Mouse (Mus musculus): ENCODE measurements at regions not wholly inside any gene's neighbourhood (a gene's known extent, or its start where the extent isn't known, plus 50 kb on each side); places are given as distances from the start of the nearest gene placed in this dataset.

DNA sequence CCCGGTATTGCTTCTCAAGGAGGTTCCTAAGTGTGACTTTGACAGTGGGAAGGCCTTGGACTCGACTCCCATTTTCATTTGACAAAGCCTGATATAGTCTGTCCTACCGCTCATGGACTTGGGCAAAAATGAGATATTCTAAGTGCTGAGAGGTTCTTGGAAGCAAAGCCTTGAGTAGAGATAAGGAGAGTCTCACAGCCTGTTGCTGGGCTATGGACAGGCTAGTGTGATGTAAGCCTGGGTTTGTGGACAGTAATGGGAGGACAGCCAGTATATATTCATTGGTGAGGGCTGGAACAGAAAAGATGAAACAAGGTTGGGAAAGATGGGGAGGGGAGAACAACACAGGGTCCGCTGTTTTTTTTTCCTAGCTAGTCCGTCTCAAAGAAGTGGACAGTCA, 228.0 kb downstream of the Wdr11 start:
- DNase-seq = no peak

DNA sequence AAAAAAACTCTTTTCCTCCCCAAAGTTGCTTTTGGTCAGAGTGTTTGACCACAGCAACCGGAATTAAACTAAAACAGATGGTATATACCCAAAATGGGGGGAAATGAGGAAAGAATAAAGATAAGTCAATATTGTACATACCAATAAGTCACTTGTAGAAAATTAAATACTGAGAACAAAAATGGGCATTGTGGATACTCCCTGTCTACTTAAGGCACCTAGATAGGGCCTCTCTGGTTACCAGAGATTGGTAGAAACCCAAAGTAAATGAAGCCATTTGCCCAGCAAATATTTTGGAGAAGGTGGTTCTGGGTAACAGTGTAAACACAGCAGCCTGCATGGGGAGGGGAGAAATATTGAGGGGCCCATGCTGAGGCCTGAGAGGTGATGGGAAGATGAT, 237.3 kb downstream of the Wdr11 start:
- no peak for DNase-seq

DNA sequence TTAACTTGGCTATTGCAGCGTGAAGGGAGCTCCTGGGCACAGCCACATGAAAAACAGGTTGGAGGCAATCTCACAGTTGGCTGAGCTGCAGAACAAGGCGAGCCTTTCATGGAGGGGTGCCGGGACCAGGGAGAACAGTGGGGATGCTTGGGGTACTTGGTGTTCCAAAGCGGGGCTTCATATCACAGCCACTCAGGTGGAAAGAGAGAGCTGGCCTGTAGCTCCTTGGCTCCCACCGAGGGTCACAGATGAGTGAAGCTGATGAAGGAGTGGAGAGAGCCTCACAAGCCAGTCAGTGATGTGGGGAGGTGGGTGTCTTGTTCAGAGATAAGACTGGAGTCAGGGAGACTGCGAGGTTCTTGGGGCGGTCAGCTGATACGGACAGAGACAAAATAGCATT, 241.2 kb downstream of the Wdr11 start:
- DNase-seq = no peak

- no peak for DNase-seq
Measured at GRCm38 (mm10) chr7:129842303-129843122, 250.8 kb downstream of the Wdr11 start.

DNA sequence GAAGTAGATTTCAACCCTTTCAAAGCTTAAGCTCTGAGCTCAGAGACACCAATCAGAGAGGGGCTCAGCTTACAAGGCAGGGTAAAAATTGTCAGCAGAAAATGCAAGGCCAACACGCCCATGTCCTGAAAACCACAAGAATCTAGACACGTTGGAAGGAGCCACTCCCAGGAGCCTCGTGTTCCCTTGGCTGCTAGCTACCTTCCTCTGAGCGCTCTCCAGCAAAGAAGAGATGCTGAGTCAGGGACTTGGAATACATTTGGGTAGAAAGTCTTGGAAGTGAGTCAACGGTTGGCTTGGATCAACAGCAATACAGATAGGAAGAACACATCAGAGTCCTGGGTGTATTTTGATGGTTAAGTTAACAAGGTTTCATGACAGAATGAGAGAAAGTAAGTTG, 255.5 kb downstream of the Wdr11 start:
- DNase-seq = no peak

- DNase-seq = no peak
Measured at GRCm38 (mm10) chr7:129853596-129853995, 261.9 kb downstream of the Wdr11 start.

- no peak for DNase-seq
Measured at GRCm38 (mm10) chr7:129854942-129855341, 263.3 kb downstream of the Wdr11 start.

DNA sequence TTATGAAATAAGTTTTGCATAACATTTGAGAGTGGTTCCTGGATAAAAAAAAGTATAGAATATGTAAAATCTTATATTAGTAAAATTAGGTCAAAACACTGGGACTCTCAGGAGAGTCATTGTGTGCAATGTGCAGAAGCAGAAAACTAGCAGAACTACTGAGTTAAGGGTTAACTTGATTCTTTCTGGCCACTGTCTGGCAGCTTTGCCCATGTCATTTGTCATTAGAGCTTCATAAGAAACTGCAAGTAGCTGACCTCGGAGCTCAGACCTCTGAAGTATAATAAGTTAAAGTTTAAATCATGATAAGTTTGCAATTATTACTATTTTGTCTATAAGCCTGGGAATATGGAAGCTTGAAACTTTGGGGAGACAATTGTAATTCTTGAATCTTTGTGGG, 271.3 kb downstream of the Wdr11 start:
- no peak for DNase-seq

DNA sequence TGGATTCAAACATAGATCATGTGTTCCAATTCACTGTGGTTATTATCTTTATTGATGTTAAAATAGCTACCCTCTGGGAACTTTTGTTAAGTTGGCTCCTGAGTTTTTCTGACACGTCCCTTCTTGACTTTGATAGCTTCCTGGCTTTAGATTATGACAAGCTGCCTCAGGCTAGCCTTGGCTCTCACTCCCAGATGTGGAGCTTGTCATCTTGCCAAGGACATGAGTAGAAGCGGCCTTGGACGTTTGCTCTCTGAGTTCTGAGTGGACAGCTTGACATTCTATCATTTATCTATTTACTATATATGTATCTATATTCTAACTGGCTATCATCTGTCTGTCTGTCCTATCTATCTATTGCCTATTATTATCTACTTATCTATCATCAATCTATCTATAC, 273.9 kb downstream of the Wdr11 start:
- DNase-seq = no peak

- DNase-seq = no peak
Measured at GRCm38 (mm10) chr7:129872208-129872790, 280.6 kb downstream of the Wdr11 start.

DNA sequence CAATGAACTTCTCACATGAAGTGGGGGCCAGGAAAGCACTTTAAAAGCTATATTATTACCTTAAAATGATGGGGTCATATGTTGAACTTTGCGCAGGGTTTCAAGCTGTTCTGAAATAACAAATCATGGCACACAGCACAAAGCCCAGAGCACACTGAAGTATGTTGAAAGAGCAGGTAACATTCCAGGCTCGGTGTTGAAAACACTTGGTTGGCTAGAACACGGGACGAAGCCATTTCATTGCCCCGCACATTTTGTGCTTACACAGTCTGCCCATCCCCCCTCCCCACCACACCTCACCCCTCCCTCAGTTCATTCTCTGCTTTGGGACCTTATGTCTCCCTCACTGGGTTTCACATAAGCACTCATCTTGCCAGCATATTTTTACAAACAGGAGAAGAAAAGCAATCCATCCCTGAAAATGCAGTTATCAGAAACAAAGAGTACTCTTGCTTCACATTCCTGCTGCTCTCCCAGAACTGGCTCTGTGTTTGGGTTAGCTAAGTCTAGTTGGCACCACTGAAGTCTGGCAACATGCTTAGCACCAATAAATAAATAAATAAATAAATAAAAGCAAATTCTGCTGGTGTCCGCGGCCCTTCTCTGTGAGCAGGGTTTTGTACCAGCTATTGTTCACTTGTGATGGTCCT, 284.7 kb downstream of the Wdr11 start:
- DNase-seq = no peak

- DNase-seq = no peak
Measured at GRCm38 (mm10) chr7:129876852-129877223, 285.2 kb downstream of the Wdr11 start.

DNA sequence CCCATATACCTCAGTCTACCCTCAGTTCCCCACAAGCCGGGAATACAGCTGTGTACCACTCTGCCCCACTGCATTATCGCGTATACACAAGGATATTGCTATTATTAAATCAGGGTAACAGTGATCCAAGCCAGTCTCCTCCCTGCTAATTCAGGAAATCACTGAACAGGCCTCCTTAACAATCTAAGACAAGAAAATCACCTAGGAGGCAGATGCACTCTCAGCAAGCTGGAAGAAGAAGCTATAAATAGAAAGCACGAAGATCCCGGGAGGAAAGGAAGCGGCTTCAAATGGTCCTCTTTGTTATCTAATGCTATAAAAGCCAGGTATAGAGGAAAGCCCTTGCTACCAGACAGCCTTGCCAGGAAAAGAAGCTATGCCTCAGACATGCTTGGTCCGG, 304.6 kb downstream of the Wdr11 start:
- DNase-seq = no peak

- no peak for DNase-seq
Measured at GRCm38 (mm10) chr7:129897511-129897910, 305.8 kb downstream of the Wdr11 start.

GRCm38 (mm10) chr7:129902256-129902655, 310.6 kb downstream of the Wdr11 start:
- DNase-seq = no peak

DNA sequence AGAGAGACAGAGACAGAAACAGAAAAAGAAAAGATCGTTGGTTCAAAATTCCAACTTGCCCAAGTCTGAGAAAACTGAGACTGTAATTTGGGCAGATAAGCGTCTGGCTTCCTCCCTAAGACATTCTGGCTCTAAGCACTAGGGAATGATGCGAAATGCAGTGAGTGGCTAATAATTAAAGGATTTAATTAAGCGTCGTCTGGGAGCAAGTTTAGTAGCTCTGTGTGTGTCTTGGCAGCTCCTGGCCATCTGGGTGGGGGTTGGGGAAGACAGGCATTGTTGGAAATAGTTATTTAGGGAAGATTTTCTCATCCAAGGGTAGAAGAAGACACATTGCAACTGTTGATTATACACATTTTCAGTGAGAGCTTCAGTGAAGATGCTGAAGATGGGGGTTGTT, 311.5 kb downstream of the Wdr11 start:
- no peak for DNase-seq

DNA sequence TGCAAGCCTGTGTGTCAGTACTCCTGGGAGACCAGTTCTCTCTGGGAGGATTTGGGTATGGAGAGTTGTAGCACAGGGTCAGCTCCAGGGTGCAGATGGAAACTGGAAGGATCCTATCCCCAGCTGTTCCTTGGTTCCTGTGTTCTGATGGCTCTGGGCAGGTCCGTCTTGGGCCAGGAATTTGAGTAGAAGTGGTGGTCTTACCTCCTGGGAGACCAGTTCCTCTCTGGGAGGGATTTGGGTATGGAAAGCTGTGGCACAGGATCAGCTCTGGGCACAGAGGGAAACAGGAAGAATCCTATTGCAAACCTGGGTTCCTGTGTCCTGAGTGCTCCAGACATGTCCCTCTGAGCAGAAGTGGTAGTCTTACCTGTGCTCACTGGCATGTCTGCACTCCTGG, 314.5 kb downstream of the Wdr11 start:
- no peak for DNase-seq

DNA sequence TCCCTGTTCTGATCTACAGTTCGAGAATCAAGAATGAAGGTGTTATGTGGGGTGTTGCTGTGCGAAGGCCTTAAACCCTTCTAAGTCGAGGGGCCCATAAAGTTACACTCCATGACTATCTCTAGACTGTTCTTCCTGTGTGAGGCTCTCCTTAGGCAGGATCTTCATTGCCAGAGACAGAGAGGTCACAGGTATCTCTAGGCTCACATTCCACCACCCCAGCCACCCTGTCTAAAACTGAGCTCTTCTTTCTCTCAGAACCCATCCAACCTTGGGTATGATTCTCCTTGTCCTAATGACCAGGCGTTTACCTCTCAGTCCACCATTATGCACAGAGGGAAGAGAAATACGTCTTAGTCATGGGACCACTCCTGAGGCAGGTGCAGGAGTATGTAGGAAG, 317.2 kb downstream of the Wdr11 start:
- DNase-seq = no peak

DNA sequence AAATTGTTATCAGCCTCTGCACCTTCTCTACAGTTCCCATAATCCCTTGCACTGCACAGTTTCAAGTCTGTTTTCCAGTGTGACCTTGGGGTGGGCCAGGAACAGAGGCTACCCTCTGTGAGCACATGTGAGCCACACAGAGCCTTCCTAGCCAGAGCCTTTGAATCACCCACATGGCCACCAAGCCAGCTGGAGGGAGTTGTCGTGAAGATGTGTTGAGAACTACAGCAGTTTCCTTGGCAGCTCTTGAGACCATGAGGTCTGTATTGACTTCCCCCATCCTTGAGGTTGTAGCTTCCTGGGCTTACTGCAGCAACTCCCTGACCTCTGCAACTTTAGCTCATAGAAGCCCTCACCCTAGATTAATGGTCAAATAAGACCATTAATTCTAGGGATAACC, 318.1 kb downstream of the Wdr11 start:
- no peak for DNase-seq

DNA sequence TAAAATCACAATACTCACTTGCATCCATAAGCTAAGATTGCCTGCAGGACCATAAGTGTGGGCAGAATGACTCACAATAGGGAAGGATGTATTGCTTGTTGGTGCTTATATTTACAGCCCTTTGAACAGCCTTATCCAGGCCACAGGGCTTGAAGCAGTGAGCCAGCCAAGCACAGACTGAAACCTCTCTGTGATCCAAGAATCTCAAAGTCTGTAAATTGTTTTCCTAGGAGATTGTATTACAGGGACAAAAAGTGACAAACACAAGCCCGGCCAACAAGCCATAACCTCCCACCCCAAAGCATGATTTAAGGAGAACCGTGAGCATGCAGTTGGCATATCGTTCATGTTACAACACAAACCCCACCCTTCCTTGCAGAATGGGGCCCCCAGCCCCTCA, 319.2 kb downstream of the Wdr11 start:
- DNase-seq = no peak

DNA sequence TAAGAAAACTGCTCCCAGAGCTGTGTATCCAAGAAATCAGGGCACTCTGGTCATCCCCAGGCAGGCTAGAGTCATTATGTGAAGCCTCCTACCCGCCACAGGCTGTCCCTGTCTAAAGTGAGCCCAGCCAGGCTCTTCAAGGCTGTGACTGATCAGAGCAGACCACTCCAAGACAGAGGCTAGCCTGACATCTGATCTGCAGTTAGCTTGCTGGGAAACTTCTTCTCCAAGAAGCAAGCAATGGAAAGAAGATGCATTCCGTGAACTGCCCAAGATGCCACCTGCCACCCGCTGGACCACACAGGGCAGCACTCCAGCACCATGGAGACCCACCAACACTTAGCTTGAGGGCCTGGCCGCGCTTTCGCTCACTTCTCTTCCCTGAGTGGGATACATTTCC, 323.2 kb downstream of the Wdr11 start:
- no peak for DNase-seq

GRCm38 (mm10) chr7:129918240-129919200, 326.9 kb downstream of the Wdr11 start:
- no peak for DNase-seq

- no peak for DNase-seq
Measured at GRCm38 (mm10) chr7:129922291-129922690, 330.6 kb downstream of the Wdr11 start.

All from thymus, postnatal 36 days (tissue).